Mouse (Mus musculus): ENCODE results near the gene Enpp3. TPM values are rescaled to one million over a fixed set of nuclear protein-coding genes. Genes with fewer than 3 reads are reported as not detected.

Gene Enpp3
- polyA plus RNA-seq, 1 experiment from 2014 or later, result 4.1 TPM

DNA sequence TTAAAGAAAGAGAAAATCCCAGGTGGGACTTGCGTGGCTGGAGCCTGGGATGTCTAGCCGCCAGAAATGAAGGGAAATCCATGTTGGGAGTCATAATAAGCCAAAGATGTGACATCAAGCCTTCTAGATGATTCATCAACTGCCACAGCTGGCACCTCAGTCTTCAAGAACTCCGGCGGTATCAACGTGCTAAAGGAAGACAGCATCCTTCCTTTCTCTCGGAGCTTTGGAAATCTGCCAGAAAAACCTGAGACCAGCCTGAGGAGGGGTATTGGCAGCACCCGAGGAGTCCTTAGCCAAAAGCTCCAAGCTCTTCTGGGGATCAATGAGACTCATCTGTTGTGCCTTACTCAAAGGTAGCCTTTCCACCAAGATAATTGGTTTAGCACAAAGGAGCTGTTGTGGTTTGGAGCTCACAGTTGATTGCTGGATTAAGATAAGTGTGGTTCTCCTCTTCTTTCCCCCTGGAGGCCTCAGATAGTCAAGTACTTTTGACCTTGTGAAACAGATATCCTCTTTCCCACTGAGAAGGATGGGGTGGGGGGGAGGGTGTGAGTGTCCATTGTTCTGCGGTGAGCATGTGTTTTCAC, 84.2 kb downstream of the Enpp3 start:
- Histone ChIP-seq H3K4me2 (replicated peaks) (no peak overlapping the region), H3K9me3 (ENCODE audit: control insufficient read depth, low read length) (no peaks in the 10 kb centered on the region), H3K27me3 (ENCODE audit: control insufficient read depth, insufficient read depth, low read length) (no peaks in the 10 kb centered on the region), H3K36me3 (replicated peaks; ENCODE audit: control insufficient read depth, insufficient read depth) (no peaks in the 10 kb centered on the region), H3K4me3 (replicated peaks; ENCODE audit: low read length) (no peak overlapping the region), H3K9ac (no peak overlapping the region), H3K27ac (no peak overlapping the region), H3K4me1 (replicated peaks; ENCODE audit: control insufficient read depth, insufficient read depth, low read length) (no peaks in the 10 kb centered on the region)
- ATAC-seq (ENCODE audit: low FRiP score), result no peak
- WGBS, result 77% methylated on average over 8 of the region's 8 CpGs
- no peak for DNase-seq (ENCODE audit: low spot score)

DNA sequence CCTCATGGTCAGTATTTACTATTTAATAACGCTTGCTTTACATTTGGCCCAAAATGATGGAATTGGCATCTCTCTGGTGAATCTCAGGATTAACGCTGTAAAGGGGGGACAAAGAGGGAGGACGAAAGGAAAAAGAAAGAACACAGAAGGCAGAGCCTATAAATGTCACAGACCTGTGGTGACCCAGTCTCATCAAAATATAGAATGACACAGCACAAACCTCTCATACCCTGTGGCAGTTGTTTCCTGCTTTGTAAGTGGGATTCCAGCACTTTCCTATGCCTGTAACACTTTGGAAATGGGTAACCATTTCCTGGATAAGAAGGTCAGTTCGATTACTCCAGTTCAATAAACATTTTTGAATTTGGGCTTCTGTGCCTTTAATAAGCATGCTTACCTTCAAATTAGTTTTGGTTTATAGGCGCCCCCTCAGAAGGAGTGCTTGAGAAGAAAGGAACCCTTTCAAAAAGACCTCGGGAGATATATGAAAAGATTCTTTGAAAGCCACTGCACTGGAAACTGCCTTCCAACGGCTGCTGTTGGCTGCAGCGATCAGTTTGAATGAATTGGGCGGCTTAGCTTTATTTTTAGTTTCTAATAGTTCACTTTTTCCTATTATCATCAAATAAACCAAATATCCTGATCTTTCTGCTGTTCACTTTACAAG, 87.6 kb downstream of the Enpp3 start:
- ATAC-seq (ENCODE audit: low FRiP score), result no peak
- WGBS, result 42% methylated on average over 9 of the region's 9 CpGs
- H3K4me2 ChIP-seq (replicated peaks), result peak overlapping the region; percentile 36; the same call in 1 of the 2 replicates
- no peak for DNase-seq (ENCODE audit: low spot score)
- H3K36me3 ChIP-seq (replicated peaks; ENCODE audit: control insufficient read depth, insufficient read depth), result no peaks in the 10 kb centered on the region
- no peaks in the 10 kb centered on the region for H3K4me1 ChIP-seq (replicated peaks; ENCODE audit: control insufficient read depth, insufficient read depth, low read length)
- H3K9me3 ChIP-seq (ENCODE audit: control insufficient read depth, low read length), result no peaks in the 10 kb centered on the region
- H3K27ac ChIP-seq, result no peak overlapping the region
- H3K9ac ChIP-seq, result no peak overlapping the region
- no peaks in the 10 kb centered on the region for H3K27me3 ChIP-seq (ENCODE audit: control insufficient read depth, insufficient read depth, low read length)
- H3K4me3 ChIP-seq (replicated peaks; ENCODE audit: low read length), result no peak overlapping the region

DNA sequence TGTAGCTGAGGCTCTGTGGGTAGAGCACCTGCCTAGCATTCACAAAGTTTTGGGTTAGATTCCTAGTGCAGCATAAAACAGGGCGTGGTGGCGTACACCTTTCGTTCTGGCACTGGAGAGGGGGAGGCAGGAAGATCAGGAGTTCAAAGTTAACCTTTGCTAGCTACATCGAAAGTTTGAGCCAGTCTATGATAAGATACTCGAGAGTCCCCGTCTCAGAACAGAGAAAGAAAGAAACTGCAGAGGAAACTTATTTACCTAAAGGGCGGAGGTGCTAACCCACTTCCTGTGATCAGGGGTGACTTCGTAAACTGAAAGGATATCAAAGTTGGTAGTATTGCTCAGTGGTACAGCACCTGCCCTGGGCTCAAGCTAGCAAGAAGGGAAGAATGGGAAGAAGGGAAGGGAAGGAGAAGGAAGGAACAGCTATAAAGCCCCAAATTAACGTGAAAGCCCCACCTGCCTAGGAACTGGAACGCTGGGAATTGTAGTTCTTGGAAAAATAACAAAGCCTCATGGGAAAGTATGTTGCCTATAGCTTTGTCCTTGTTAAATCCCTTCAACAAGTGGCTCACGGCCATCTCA, 88.3 kb downstream of the Enpp3 start:
- WGBS, result 57% methylated on average over 11 of the region's 11 CpGs
- no peaks in the 10 kb centered on the region for H3K9me3 ChIP-seq (ENCODE audit: control insufficient read depth, low read length)
- H3K4me2 ChIP-seq (replicated peaks), result peak overlapping the region; percentile 36
- H3K27ac ChIP-seq, result no peak overlapping the region
- no peak overlapping the region for H3K9ac ChIP-seq
- ATAC-seq (ENCODE audit: low FRiP score) (no peak), DNase-seq (ENCODE audit: low spot score) (no peak)
- H3K4me1 ChIP-seq (replicated peaks; ENCODE audit: control insufficient read depth, insufficient read depth, low read length), result no peaks in the 10 kb centered on the region
- H3K27me3 ChIP-seq (ENCODE audit: control insufficient read depth, insufficient read depth, low read length), result no peaks in the 10 kb centered on the region
- H3K36me3 ChIP-seq (replicated peaks; ENCODE audit: control insufficient read depth, insufficient read depth), result no peaks in the 10 kb centered on the region
- no peak overlapping the region for H3K4me3 ChIP-seq (replicated peaks; ENCODE audit: low read length)

DNA sequence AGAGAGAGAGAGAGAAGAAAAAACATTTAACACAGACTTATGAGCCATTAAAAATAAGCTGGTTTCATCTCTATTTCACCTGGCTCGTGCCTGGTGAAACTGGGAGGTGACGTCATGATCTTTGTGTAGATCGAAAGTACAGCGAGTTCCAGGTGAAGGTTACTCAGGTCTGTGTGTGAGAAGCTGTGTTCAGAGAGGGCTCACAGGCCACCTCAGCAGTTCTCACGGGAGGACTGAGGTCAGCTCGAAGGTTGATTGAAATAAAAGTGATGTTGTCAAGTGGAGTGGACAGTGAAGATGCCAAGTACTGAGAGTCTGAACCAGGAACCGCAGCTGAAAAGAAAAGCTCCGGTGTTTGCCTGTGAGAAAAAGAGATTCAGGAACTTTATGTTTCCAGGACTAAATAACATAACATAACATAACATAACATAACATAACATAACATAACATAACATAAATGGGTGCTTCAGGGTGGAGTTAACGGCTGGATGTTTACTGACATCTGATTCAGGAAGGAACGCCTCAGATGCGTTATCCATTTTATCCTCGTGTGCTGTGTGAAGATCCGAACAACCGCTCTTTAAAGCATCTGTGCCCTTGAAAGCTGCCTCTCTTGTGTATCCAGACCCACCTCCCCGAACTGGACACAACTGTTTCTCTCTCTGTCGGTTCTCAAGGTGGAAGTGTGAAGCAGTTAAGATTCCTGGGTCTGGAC, 88.9 kb downstream of the Enpp3 start:
- H3K4me3 ChIP-seq (replicated peaks; ENCODE audit: low read length), result no peak overlapping the region
- WGBS, result 78% methylated on average over 16 of the region's 16 CpGs

DNA sequence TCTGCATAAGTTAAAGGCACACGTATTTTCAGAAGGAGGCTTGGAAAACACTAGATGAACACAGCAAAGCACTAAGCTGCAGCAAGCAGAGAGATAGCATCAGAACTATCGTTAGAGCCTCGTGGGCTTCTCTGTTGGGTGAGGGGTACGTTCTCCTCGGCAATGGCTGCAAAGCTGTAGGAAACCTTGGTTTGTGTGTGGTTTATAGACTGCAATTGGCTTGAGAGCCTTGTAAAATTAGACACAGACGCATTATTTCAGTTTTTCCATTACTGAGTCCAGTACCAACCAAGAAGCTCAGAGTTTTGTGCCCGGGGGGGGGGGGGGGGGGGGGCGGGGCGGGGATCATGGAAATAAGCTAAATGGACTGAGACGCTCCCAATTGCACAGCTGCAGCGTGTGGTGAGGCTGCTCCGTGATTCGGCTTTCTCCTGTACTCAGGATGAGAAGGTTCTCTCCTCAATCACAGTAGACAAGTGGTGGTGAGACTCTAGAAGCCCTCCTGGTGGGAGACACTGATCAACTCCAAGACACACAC, 99.6 kb downstream of the Enpp3 start:
- Histone ChIP-seq H3K4me2 (replicated peaks) (no peak overlapping the region), H3K9ac (no peak overlapping the region), H3K36me3 (replicated peaks; ENCODE audit: control insufficient read depth, insufficient read depth) (no peaks in the 10 kb centered on the region), H3K27me3 (ENCODE audit: control insufficient read depth, insufficient read depth, low read length) (no peaks in the 10 kb centered on the region), H3K4me3 (replicated peaks; ENCODE audit: low read length) (no peak overlapping the region), H3K27ac (no peak overlapping the region), H3K9me3 (ENCODE audit: control insufficient read depth, low read length) (no peaks in the 10 kb centered on the region), H3K4me1 (replicated peaks; ENCODE audit: control insufficient read depth, insufficient read depth, low read length) (no peaks in the 10 kb centered on the region)
- 84% methylated on average over 13 of the region's 13 CpGs for WGBS
- no peak for DNase-seq (ENCODE audit: low spot score)
- no peak for ATAC-seq (ENCODE audit: low FRiP score)

More for the DNA sequence above, 88.9 kb downstream of the Enpp3 start:
- ATAC-seq (ENCODE audit: low FRiP score), result no peak
- Histone ChIP-seq H3K4me1 (replicated peaks; ENCODE audit: control insufficient read depth, insufficient read depth, low read length) (no peaks in the 10 kb centered on the region), H3K27ac (no peak overlapping the region), H3K4me2 (replicated peaks) (peak overlapping the region; percentile 36; the same call in 1 of the 2 replicates), H3K9me3 (ENCODE audit: control insufficient read depth, low read length) (no peaks in the 10 kb centered on the region), H3K27me3 (ENCODE audit: control insufficient read depth, insufficient read depth, low read length) (no peaks in the 10 kb centered on the region), H3K9ac (no peak overlapping the region), H3K36me3 (replicated peaks; ENCODE audit: control insufficient read depth, insufficient read depth) (no peaks in the 10 kb centered on the region)
- no peak for DNase-seq (ENCODE audit: low spot score)

DNA sequence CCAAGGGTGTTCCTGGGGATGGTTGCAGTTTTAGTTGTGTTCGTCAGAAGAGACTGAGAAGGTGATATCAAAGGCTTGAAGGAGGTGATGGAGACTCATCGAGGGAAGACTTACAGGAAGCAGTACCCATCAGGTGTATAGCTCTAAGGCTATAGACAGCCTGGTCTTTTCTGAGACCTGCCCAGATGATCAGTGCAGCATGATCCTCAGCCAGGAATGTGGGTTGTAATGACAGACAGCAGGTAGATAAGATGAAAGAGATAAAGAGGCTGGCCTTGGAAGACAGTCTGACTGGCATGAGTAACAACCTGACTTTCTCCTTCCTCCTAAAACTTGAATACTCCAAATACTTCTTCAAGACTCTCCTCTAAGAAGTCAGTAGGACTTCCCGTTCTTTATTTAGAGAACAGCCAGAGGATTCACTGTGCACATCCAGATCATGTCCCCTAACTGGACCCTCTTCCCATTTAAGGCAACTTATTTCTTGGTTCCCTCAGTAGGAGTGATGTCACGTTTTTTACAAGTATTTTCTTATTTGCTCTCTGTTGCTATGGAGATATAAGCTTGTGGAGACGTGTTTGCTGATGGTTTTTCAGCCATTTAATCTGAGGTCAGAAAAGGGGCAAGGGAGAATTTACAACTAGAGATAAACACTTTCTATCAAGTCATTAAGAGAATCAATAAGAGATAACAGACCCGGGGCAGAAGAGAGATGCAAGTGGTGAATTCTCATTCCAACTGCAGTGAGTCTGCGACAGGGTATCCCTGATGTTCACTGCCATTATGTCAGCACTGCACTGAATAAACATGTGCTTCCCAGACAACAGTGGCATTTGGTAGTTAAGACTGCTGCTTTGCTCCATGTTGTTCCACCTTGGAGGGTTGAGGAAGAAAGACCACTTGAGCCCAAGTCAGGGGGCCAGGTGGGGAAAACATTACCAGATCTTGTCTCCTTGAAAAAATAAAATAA, 101.1 kb downstream of the Enpp3 start:
- Histone ChIP-seq H3K4me1 (replicated peaks; ENCODE audit: control insufficient read depth, insufficient read depth, low read length) (no peaks in the 10 kb centered on the region), H3K36me3 (replicated peaks; ENCODE audit: control insufficient read depth, insufficient read depth) (no peaks in the 10 kb centered on the region), H3K9ac (no peak overlapping the region), H3K4me3 (replicated peaks; ENCODE audit: low read length) (no peak overlapping the region), H3K27me3 (ENCODE audit: control insufficient read depth, insufficient read depth, low read length) (no peaks in the 10 kb centered on the region), H3K4me2 (replicated peaks) (no peak overlapping the region), H3K9me3 (ENCODE audit: control insufficient read depth, low read length) (no peaks in the 10 kb centered on the region), H3K27ac (no peak overlapping the region)
- no peak for ATAC-seq (ENCODE audit: low FRiP score)
- WGBS, result 67% methylated on average over 7 of the region's 7 CpGs
- DNase-seq (ENCODE audit: low spot score), result no peak

DNA sequence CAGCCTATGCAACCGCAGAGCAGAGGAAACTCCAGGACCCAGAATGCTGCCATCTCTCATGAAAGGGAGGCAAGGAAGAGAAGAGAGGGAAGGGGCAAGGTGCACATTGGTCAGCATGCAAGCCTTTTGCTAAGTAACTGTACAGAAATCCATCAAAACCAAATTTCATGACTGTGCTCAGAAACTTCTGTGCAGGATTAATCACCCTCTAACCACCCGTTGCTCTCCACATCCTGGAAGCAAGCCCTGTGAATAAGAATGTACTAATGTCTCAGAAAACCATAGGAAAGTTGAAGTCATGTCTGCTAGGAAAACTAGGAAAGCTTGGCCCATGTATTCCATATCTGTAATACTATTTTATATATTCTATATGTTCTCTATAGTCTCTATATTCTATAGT, 103.5 kb downstream of the Enpp3 start:
- no peak overlapping the region for H3K4me3 ChIP-seq (replicated peaks; ENCODE audit: low read length)
- H3K4me2 ChIP-seq (replicated peaks), result no peak overlapping the region
- ATAC-seq (ENCODE audit: low FRiP score) (no peak), DNase-seq (ENCODE audit: low spot score) (no peak)
- no peaks in the 10 kb centered on the region for H3K36me3 ChIP-seq (replicated peaks; ENCODE audit: control insufficient read depth, insufficient read depth)
- no peak overlapping the region for H3K27ac ChIP-seq
- H3K4me1 ChIP-seq (replicated peaks; ENCODE audit: control insufficient read depth, insufficient read depth, low read length), result no peaks in the 10 kb centered on the region
- 84% methylated on average over 2 of the region's 2 CpGs for WGBS
- no peak overlapping the region for H3K9ac ChIP-seq
- H3K27me3 ChIP-seq (ENCODE audit: control insufficient read depth, insufficient read depth, low read length), result no peaks in the 10 kb centered on the region
- 0 out of 2 replicates have a peak, but pooled peaks cover 5% of the 10 kb centered on the region for H3K9me3 ChIP-seq (ENCODE audit: control insufficient read depth, low read length)

DNA sequence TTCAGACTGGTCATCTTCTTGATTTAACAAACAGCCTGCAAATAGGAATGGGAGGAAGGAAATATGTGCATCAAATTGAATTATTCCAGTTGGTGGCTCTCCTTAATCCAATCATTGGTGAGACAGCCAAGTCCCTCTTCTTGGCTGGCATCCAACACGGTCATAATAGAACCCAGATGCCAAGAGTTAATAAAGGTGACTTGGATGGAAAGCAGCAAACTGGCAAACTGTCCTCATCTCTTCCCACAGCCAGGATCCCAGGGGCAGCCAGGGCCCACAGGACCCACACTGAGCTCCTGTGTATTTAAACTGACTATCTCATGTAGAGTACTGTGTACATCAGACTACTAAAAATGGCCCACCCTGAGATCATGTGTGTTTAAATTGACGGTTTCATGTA, 104.2 kb downstream of the Enpp3 start:
- Histone ChIP-seq H3K9me3 (ENCODE audit: control insufficient read depth, low read length) (0 out of 2 replicates have a peak, but pooled peaks cover 5% of the 10 kb centered on the region), H3K4me2 (replicated peaks) (no peak overlapping the region), H3K27ac (no peak overlapping the region), H3K4me1 (replicated peaks; ENCODE audit: control insufficient read depth, insufficient read depth, low read length) (no peaks in the 10 kb centered on the region), H3K36me3 (replicated peaks; ENCODE audit: control insufficient read depth, insufficient read depth) (no peaks in the 10 kb centered on the region), H3K9ac (no peak overlapping the region), H3K27me3 (ENCODE audit: control insufficient read depth, insufficient read depth, low read length) (no peaks in the 10 kb centered on the region), H3K4me3 (replicated peaks; ENCODE audit: low read length) (no peak overlapping the region)
- no peak for DNase-seq (ENCODE audit: low spot score)
- no peak; the same call in 1 of the 2 replicates for ATAC-seq (ENCODE audit: low FRiP score)
- WGBS, result 73% methylated on average over 2 of the region's 2 CpGs

Data from hindbrain, embryonic 14.5 days (tissue).